Mouse (Mus musculus): Measurements from ENCODE around the gene Abtb2. TPM values are rescaled to one million over a fixed set of nuclear protein-coding genes. Genes with fewer than 3 reads are reported as not detected.
A peak's percentile ranks its signal among the peaks of the same experiment; 100 is the strongest.

The Abtb2 gene
- total RNA-seq, 2 experiments from 2014 or later: 9.5 to 11.9 TPM

DNA sequence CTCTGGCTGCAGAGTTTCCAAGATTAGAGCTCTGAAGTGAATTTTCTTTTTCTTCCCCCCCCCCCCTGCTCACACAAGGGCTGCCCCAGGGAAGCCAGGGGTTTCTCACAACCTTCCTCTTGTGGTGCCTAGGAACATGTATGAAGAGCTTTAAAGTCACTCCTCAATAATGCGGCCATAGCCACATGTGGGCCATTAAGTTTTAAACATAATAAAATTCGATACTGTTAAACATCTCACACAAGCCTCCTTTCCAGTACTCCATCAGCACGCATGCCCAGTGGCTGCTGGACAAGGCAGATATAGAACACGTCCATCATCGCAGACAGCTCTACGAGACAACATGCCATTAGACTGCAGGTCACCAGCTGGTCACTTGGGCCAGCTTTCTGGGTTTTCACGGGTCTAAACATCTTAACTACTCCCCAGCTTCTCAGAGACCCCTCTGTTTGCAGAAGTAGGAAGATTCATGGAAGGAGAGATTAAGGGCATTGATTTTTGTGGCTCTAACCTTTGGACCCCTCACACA, 15.3 kb downstream of the Abtb2 start:
- DNase-seq: no peak
- intact Hi-C loops (cut with DNase I): no loop called here

- no peak for DNase-seq
- intact Hi-C loops (cut with DNase I): no loop called here
Observed at GRCm38 (mm10) chr2:103583316-103583715, 17.2 kb downstream of the Abtb2 start.

GRCm38 (mm10) chr2:103584093-103584492, 18.0 kb downstream of the Abtb2 start:
- DNase-seq: no peak
- intact Hi-C loops (cut with DNase I): no loop called here

- intact Hi-C loops (cut with DNase I): no loop called here
- no peak for DNase-seq
Observed at GRCm38 (mm10) chr2:103586423-103586822, 20.3 kb downstream of the Abtb2 start.

DNA sequence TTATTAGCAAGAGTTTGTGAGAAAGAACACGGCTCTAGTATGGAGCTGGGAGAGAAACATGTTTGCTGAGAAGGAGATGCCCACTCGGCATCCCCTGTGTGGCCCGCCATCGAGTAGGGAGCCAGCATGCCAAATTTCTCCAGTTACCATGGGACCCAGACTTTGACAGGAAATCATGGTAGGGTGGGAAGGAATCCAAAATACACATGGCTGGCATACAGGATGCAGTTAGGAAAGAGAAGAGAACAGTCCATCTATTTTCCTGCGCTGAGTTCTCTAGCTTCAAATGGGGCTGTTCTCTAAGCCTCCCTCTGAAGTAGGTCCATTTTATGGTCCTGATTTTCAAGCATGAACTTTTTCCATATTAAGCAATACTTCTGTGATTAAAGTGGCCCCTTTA, 22.7 kb downstream of the Abtb2 start:
- DNase-seq: peak; percentile 28
- intact Hi-C loops (cut with DNase I): no loop called here

GRCm38 (mm10) chr2:103589400-103589799, 23.3 kb downstream of the Abtb2 start:
- DNase-seq: no peak
- intact Hi-C loops (cut with DNase I): no loop called here

DNA sequence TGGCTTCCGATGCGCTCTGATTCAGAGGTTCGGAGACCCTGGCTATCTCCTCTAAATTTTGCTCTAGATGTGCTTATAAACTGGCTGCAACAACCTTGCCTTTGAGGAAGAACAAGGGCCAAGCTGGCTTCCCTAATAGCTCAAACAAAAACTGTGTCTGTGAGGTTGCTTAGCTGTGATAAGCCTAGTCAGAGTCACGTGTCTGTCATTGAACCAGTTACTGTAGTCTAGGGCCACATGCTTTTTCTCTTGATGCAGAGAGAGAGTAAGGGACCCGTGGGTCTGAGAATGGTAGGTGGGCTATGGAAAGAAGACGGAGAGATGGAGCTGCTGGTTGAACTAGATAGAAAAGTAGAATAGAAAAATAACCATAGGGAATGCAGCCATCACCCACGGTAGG, 24.5 kb downstream of the Abtb2 start:
- no peak for DNase-seq
- intact Hi-C loops (cut with DNase I): no loop called here

DNA sequence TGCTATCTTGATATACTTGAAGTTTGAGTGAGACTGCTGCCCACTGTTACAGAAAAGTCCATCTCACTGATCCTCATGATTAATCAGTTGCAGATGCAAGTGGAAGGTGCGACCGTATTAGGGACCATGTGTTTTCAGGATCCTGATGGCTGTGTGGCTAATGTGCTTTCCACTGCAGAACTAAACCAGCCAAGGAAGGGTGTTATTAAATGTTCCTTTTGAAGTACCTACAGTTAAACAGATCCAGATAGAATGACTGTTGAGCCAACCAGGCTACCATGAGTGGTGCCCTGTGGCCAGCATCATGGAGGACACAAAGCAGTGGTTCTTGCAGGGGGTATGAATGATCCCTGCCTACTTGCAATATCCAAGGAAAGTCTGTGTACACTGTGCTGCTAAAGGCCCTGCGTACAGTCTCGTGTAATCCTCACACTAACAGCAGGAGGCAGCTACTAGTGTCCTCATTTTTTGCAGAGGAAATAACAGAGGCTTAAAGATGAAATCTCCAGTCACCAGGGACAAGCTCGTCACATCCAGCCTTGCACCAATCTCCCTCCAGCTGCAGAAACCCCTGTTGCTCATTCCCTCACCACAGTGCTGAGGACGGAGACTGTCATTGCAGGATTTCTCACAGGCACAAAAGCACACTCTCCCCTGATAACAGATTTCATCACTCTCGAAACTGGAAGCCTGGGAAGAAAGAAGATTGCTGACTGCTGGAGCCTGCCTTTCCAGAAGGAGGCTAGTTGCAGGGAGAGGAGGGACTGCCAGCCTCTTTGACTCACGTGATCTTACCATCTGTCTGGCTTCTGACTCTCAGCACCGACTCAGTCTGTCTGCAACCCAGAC, 25.9 kb downstream of the Abtb2 start:
- peak; percentile 49 for DNase-seq
- intact Hi-C loops (cut with DNase I): no loop called here

- intact Hi-C loops (cut with DNase I): no loop called here
- no peak for DNase-seq
Observed at GRCm38 (mm10) chr2:103592591-103592929, 26.4 kb downstream of the Abtb2 start.

DNA sequence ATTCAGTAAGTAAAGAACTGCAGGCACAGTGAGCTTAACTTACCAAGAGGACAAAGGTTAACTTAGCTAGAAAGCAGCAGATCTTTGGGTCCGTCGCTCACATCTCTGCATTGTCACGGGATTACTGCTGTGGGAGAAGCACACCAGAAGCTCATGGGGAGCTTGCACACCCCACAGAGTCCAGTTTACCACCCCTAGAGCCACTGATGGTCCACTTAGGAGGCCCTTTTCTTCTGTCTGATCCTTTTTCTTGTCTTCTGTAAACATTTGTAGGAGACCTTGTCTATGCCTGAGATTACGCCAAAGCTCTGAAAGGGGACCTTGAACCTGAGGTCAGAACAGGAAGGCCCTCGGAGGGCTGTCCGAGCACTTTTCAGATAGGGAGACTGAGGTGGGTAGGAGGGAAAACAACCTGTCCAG, 28.5 kb downstream of the Abtb2 start:
- no peak for DNase-seq

GRCm38 (mm10) chr2:103595028-103595651, 29.0 kb downstream of the Abtb2 start:
- DNase-seq: no peak
- intact Hi-C loops (cut with DNase I): no loop called here

More for the DNA sequence above, 28.5 kb downstream of the Abtb2 start:
- intact Hi-C loops (cut with DNase I): no loop called here

DNA sequence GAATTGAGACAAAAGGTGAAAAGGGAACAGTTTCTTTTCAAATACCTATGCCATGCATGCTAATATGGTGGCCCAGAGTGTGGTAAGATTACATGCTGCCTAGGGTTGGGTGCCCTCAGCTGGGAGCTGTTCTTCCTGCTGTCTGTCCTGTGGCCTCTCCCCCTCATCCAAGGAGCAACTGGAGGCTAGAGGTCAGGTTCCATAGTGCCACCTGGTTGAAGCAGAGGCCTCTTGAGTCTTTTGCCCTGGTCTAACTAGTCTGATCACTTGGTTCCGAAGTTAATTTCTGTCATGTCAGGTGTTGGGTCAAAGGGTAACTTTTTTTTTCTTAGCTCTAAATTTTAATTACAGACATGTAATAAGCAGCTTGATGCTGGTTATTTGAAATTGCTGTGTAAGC, 33.2 kb downstream of the Abtb2 start:
- no peak for DNase-seq
- intact Hi-C loops (cut with DNase I): no loop called here

DNA sequence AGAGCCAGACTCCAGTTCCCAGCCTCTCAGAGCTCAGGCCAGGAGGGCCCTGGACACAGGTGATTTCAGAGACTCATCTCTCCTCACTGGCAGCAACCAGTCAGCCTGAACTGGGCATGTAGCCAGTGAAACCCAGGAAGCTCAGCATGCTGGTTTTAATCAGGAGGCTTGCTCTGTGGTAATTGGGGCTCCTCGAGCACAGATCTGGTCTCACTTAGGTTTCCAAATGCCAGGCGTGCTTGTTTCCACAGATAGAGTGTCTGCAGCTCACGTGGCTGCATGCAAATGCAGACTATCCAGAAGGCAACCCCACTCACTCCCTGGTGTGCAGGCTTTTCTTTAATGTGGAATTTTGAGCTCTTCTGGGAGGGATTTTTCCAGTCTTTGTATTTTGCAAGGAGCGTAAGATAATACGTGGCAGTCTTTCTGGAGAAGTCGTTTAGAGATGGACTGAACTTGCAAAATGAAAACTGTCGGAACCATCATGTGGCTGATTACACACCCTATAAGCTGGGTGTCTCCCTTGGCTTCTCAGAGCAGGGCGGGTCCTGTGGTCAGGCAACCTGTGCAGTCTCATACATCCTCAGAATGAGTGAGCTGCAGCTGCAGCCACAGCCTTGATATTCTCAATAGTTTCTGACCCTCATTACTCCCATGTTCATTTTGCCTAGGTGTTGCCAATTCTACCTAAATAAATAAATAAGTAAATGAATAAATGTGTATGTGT, 34.2 kb downstream of the Abtb2 start:
- peak; percentile 46 for DNase-seq
- intact Hi-C loops (cut with DNase I): no loop called here

DNA sequence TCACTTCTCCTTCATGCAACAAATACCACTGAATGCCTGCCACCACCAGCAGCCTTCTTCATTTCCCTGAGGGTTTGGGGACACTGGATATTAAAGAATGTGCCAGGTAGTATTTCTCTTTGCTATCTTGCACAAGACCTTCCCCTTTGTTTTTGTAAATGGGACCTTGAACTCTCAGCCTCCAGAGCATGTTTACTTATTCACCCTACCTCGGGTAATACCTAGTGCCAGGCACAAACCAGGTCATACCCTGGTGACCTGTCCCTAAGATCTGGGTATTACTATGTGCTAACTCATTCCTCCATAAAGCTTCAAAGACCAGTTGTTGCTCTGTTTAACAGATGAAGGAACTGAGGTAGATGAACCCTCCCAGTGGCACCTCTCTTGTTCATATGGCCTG, 35.0 kb downstream of the Abtb2 start:
- DNase-seq: no peak
- intact Hi-C loops (cut with DNase I): no loop called here

DNA sequence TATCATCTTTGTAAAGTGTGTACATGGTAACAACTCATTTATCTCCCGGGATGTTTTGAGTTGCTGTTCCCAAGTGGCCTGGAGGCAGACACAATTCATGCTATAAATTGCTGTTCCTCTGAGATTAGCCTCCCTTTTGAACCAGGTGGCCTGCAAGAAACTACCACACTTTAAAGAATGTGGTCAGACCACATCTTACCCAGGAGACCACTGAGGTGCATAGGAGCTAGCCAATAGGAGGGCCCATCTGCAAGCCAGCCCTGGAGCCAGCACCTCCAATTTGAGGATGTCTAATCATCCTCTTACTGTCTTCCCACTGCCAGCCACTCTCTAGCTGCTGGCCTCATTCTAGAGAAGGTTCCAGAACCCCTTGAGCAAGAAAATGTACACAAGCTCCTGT, 35.4 kb downstream of the Abtb2 start:
- intact Hi-C loops (cut with DNase I): no loop called here
- DNase-seq: no peak

DNA sequence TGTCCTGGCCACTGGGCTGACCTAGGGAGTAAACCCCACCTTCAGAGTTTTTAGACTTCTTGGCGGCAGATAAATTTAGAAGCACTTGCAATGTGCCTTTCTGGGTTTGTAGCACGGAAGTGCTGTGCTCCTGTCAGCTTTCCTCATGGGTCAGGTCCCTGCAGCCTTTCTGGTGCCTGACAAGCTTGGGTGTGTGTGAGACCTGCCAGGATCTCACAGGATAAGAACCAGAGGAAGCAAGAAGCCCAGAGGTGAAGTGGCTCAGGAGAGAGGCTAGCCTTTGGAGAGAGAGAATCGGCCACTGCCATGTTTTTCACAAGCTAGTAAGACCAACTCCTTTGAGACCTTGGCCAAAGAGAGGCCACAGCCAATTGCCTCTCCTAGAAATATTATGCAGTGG, 37.1 kb downstream of the Abtb2 start:
- intact Hi-C loops (cut with DNase I): no loop called here
- DNase-seq: no peak

- DNase-seq: no peak
- intact Hi-C loops (cut with DNase I): no loop called here
Observed at GRCm38 (mm10) chr2:103603869-103604268, 37.8 kb downstream of the Abtb2 start.

- no peak for DNase-seq
- intact Hi-C loops (cut with DNase I): no loop called here
Observed at GRCm38 (mm10) chr2:103605805-103606498, 39.8 kb downstream of the Abtb2 start.

DNA sequence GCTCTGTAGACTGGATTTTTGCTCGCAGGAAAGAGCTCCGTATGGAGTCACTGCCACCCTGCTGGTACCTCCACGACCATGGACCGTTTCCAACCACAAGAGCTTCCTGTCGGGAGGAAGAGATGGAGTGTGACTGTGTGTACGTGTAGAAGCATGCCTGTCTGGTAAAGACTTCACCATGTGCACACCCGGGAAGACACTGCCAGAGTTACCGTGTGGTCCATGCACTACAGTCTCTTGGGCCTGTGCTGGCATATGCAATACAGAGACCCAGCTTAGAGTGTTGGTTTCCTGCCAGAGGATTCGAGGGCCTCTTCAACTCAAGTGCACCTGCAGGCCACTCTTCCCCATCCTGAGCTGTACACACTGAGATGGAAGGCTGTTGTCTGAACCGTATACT, 41.8 kb downstream of the Abtb2 start:
- intact Hi-C loops (cut with DNase I): no loop called here
- DNase-seq: peak; percentile 41

GRCm38 (mm10) chr2:103608947-103609346, 42.8 kb downstream of the Abtb2 start:
- no peak for DNase-seq
- intact Hi-C loops (cut with DNase I): no loop called here

DNA sequence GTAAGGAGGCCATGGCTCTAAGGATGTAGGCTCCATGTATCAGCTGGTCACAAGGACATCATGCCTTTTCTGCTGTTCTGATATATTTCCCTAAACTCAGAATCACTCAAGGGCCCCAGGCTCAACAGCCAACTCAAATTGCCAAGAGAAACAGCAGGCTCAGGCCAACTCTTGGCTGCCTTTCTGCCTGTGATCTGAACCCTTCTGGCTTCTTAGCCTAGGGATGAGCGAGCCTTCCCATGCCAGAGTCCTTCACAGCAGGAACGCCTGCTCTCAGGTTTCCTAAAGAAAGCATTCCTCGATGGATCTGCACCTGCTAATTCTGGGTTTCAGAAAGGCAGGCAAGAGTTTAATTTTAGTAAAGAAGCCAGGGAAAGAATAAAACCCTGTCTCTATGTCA, 43.4 kb downstream of the Abtb2 start:
- peak; percentile 82 for DNase-seq

More for the DNA sequence above, 43.4 kb downstream of the Abtb2 start:
- intact Hi-C loops (cut with DNase I): no loop called here
